Mouse (Mus musculus): ENCODE data around the gene Gm20458. TPM values are rescaled to one million over a fixed set of nuclear protein-coding genes. Genes with fewer than 3 reads are reported as not detected.

Gm20458 gene
- polyA plus RNA-seq, 1 experiment from 2014 or later: 5.8 TPM

DNA sequence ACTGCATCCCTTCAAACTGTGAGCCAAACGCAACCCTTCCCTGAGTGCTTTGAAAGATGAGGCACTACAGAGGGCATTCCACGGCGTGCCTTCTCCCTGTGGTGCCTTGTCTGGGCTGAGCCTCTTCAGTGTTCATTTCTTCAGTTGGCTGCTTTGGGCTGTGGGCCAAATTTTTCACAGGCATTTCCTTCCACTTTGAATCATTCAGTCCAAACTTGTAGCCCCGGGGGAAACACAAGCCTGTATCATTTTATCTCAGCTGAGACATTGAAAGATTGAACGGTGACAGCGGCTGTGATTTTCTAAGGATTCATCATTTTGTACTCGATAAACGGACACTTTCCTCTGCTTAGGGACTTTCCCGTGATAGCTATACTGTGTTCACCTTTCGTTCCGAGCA, 55.8 kb downstream of the Gm20458 start:
- Histone ChIP-seq H3K4me1 (ENCODE audit: insufficient read depth) (peaks cover 6% of the 10 kb centered on the region; the same call in 1 of the 2 replicates), H3K9ac (replicated peaks) (no peak overlapping the region), H3K4me2 (ENCODE audit: low read depth, low read length) (no peak overlapping the region), H3K36me3 (replicated peaks; ENCODE audit: insufficient read depth, low read length) (no peaks in the 10 kb centered on the region), H3K9me3 (ENCODE audit: low read length) (no peaks in the 10 kb centered on the region), H3K27ac (ENCODE audit: low read depth) (no peak overlapping the region), H3K4me3 (ENCODE audit: low read depth, low read length) (no peak overlapping the region), H3K27me3 (ENCODE audit: insufficient read depth, low read length) (no peaks in the 10 kb centered on the region)
- no peak for DNase-seq
- no peak for ATAC-seq
- TF ChIP-seq EP300 (IDR thresholded peaks at IDR 0.05; ENCODE audit: low read depth) (no peak), CTCF (IDR thresholded peaks at IDR 0.05; ENCODE audit: low read depth) (no peak)
- WGBS (ENCODE audit: insufficient replicate concordance): 81% methylated on average over 11 of the region's 11 CpGs

DNA sequence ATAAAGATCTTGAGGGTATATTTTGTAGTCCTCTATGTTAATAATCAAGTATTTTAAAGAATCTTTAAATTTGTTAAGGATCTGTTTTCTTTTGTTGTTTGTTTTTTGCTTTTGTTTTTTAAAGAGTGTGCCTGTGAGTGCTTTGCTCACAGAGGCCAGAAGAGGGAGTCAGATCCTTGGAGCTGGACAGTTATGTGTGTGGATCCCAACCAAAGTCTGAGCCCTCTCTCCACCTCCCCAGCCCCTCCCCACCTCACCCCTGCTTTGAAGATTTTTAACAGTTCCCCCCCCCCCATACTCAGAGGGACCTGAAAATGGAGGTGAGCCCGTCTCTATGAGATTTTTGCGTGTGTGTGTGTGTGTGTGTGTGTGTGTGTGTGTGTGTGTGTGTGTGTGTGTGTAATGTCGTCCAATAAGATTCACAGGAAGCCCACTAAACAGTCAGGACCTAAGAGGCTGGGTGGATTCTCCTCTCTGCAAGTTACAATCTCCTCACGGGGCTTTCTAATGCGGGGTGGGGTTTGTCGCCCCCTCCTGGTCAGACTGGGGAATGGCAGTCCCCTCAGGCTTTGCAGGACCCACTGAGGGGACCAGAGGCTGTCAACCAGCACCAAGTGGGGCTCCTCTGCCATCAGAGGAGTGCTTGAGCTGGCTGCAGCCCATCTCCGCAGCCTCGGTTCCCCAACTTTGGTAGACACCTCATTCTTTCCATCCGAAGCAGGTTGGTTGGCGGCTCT, 56.9 kb downstream of the Gm20458 start:
- no peaks in the 10 kb centered on the region for H3K27me3 ChIP-seq (ENCODE audit: insufficient read depth, low read length)
- no peak overlapping the region for H3K4me3 ChIP-seq (ENCODE audit: low read depth, low read length)
- WGBS (ENCODE audit: insufficient replicate concordance): 33% methylated on average over 10 of the region's 10 CpGs
- H3K4me2 ChIP-seq (ENCODE audit: low read depth, low read length): no peak overlapping the region
- DNase-seq (peak; percentile 62), ATAC-seq (0 out of 2 replicates have a peak, but pooled peaks have one; percentile 35)
- peaks cover 4% of the 10 kb centered on the region; the same call in 1 of the 2 replicates for H3K4me1 ChIP-seq (ENCODE audit: insufficient read depth)
- H3K9me3 ChIP-seq (ENCODE audit: low read length): no peaks in the 10 kb centered on the region
- no peak overlapping the region for H3K27ac ChIP-seq (ENCODE audit: low read depth)
- H3K9ac ChIP-seq (replicated peaks): no peak overlapping the region
- H3K36me3 ChIP-seq (replicated peaks; ENCODE audit: insufficient read depth, low read length): no peaks in the 10 kb centered on the region
- TF ChIP-seq CTCF (IDR thresholded peaks at IDR 0.05; ENCODE audit: low read depth) (peak; percentile 92), EP300 (IDR thresholded peaks at IDR 0.05; ENCODE audit: low read depth) (no peak)

- H3K4me3 ChIP-seq (ENCODE audit: low read depth, low read length): no peak overlapping the region
- H3K4me2 ChIP-seq (ENCODE audit: low read depth, low read length): no peak overlapping the region
- H3K9me3 ChIP-seq (ENCODE audit: low read length): no peaks in the 10 kb centered on the region
- WGBS (ENCODE audit: insufficient replicate concordance): 59% methylated on average over 11 of the region's 11 CpGs
- H3K9ac ChIP-seq (replicated peaks): no peak overlapping the region
- no peak for DNase-seq
- TF ChIP-seq EP300 (IDR thresholded peaks at IDR 0.05; ENCODE audit: low read depth): no peak
- H3K4me1 ChIP-seq (ENCODE audit: insufficient read depth): 0 out of 2 replicates have a peak, but pooled peaks cover 5% of the 10 kb centered on the region
- H3K27ac ChIP-seq (ENCODE audit: low read depth): no peak overlapping the region
- no peaks in the 10 kb centered on the region for H3K36me3 ChIP-seq (replicated peaks; ENCODE audit: insufficient read depth, low read length)
- ATAC-seq: no peak
- no peaks in the 10 kb centered on the region for H3K27me3 ChIP-seq (ENCODE audit: insufficient read depth, low read length)
Measured at GRCm38 (mm10) chr2:164518266-164519170, 57.8 kb downstream of the Gm20458 start.

DNA sequence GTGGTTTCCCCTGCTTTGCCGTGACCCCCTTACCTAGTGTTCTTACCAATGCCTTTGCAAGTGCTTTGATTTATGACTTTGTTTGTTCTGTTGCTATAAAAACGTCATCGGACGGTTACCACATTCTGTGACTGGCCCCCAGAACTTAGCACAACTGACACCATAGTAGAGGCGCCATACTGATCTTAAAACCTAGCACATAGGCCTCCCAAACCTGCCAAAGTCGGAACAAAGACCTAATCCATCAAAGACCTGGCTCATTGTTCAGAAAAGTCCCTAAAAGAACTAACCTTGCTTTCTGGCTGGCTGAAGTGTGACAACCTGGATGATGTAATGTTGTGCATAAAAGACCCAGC, 58.4 kb downstream of the Gm20458 start:
- no peak overlapping the region for H3K9ac ChIP-seq (replicated peaks)
- H3K4me1 ChIP-seq (ENCODE audit: insufficient read depth): 0 out of 2 replicates have a peak, but pooled peaks cover 5% of the 10 kb centered on the region
- WGBS (ENCODE audit: insufficient replicate concordance): 57% methylated on average over 6 of the region's 6 CpGs
- no peak for TF ChIP-seq CTCF (IDR thresholded peaks at IDR 0.05; ENCODE audit: low read depth)
- no peak for TF ChIP-seq EP300 (IDR thresholded peaks at IDR 0.05; ENCODE audit: low read depth)
- no peaks in the 10 kb centered on the region for H3K27me3 ChIP-seq (ENCODE audit: insufficient read depth, low read length)
- no peak overlapping the region for H3K27ac ChIP-seq (ENCODE audit: low read depth)
- DNase-seq (no peak), ATAC-seq (no peak)
- H3K36me3 ChIP-seq (replicated peaks; ENCODE audit: insufficient read depth, low read length): no peaks in the 10 kb centered on the region
- no peaks in the 10 kb centered on the region for H3K9me3 ChIP-seq (ENCODE audit: low read length)
- H3K4me3 ChIP-seq (ENCODE audit: low read depth, low read length): no peak overlapping the region
- H3K4me2 ChIP-seq (ENCODE audit: low read depth, low read length): no peak overlapping the region

DNA sequence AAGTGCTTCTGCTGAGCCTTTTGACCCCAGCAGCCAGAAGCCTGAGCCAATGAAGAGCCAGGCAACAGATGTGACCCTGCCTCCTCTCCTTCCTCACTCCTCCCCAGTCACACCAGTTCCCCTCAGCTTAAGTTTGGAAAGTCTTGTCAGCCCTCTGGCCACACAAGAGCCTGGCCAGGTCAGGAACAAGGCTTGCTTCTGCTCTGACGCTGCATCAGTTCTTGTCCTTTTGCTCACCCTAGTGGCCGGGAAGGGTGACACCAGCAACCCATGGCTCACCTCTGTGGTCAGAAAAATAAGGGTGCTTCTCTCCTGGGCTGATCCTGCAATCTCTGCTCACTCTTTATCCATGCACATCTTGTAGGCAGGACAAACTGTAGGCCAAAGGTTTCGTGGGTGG, 60.0 kb downstream of the Gm20458 start:
- Histone ChIP-seq H3K4me3 (ENCODE audit: low read depth, low read length) (no peak overlapping the region), H3K9me3 (ENCODE audit: low read length) (no peaks in the 10 kb centered on the region), H3K9ac (replicated peaks) (no peak overlapping the region), H3K27ac (ENCODE audit: low read depth) (no peak overlapping the region), H3K27me3 (ENCODE audit: insufficient read depth, low read length) (no peaks in the 10 kb centered on the region), H3K36me3 (replicated peaks; ENCODE audit: insufficient read depth, low read length) (no peaks in the 10 kb centered on the region), H3K4me1 (ENCODE audit: insufficient read depth) (0 out of 2 replicates have a peak, but pooled peaks cover 5% of the 10 kb centered on the region), H3K4me2 (ENCODE audit: low read depth, low read length) (no peak overlapping the region)
- WGBS (ENCODE audit: insufficient replicate concordance): 3% methylated on average over 3 of the region's 3 CpGs
- DNase-seq: peak; percentile 61
- no peak for TF ChIP-seq EP300 (IDR thresholded peaks at IDR 0.05; ENCODE audit: low read depth)
- TF ChIP-seq CTCF (IDR thresholded peaks at IDR 0.05; ENCODE audit: low read depth): peak; percentile 88
- ATAC-seq: peak; percentile 75

GRCm38 (mm10) chr2:164521841-164522240, 61.1 kb downstream of the Gm20458 start:
- H3K36me3 ChIP-seq (replicated peaks; ENCODE audit: insufficient read depth, low read length): no peaks in the 10 kb centered on the region
- H3K4me1 ChIP-seq (ENCODE audit: insufficient read depth): 0 out of 2 replicates have a peak, but pooled peaks cover 5% of the 10 kb centered on the region
- peak overlapping the region; percentile 56 for H3K4me2 ChIP-seq (ENCODE audit: low read depth, low read length)
- DNase-seq (peak; percentile 57), ATAC-seq (peak; percentile 42)
- H3K27ac ChIP-seq (ENCODE audit: low read depth): peak overlapping the region; percentile 76
- TF ChIP-seq CTCF (IDR thresholded peaks at IDR 0.05; ENCODE audit: low read depth) (no peak), EP300 (IDR thresholded peaks at IDR 0.05; ENCODE audit: low read depth) (0 out of 2 replicates have a peak, but pooled peaks have one; percentile 23)
- no peaks in the 10 kb centered on the region for H3K9me3 ChIP-seq (ENCODE audit: low read length)
- 5% methylated on average over 11 of the region's 11 CpGs for WGBS (ENCODE audit: insufficient replicate concordance)
- no peak overlapping the region for H3K4me3 ChIP-seq (ENCODE audit: low read depth, low read length)
- no peaks in the 10 kb centered on the region for H3K27me3 ChIP-seq (ENCODE audit: insufficient read depth, low read length)
- H3K9ac ChIP-seq (replicated peaks): no peak overlapping the region

Data from liver, postnatal 0 days (tissue).